Mouse (Mus musculus) cerebellum, adult 2 months (tissue): ENCODE measurements around the gene Asb10.
A peak's percentile ranks its signal among the peaks of the same experiment; 100 is the strongest.

Experiments used
- CTCF ChIP-seq: fragments of 200-500 bp; IDR thresholded peaks from 2 replicates; pipeline ENCODE4 v1.5.1; 2011; ENCODE audit warnings: low read depth, mild to moderate bottlenecking, control low read depth, low read length, moderate library complexity, borderline replicate concordance; ENCODE audit not compliant: insufficient read depth
- POLR2A ChIP-seq: fragments of 200-500 bp; IDR thresholded peaks from 2 replicates; pipeline ENCODE4 v1.6.1; 2011; ENCODE audit warnings: low read length, control low read depth, borderline replicate concordance; ENCODE audit not compliant: insufficient read depth

DNA sequence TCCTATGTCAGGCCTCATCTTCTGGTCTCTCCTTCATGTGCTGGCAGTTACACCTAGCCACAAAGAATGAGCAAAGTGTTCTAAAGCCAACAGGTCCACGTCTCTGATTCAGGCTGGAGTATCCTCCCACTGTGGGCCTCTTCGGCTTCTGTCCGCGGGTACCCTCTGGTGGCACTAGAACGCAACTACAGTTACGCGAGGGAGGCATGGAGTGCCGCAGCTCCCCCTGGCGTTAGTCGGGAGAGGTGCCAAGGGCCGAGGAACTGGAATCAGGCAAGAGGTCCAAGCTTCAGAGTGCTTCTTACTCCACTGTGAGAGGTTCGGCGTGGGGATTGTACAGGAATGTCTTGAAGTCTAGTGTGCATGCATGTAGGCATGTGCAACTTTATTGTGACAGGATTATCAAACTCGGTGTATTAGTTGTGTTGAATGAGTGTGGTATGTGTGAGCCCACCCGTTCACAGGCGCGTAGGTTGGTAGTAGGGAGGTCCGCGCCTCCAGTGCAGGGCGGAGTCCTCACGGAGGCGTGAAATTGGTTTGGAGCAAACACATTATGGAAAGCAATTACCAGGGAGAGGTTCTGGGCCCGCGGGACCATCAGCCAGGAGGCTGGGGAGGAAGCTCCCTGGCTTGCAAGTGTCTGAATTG lies 10.6 kb downstream of the Asb10 start:
- TF ChIP-seq CTCF (peak; percentile 100), POLR2A (no peak)
